Mouse (Mus musculus) inflammation-experienced regulatory T-cells, adult 6 months (primary cell): ENCODE measurements around the gene Mrgprg. TPM values are rescaled to one million over a fixed set of nuclear protein-coding genes. Genes with fewer than 3 reads are reported as not detected.

Source experiments
- polyA plus RNA-seq, 3 experiments: library from polyadenylated mRNA; unstranded; fragments of 100-300 nt; shearing (Covaris generic); gene quantifications; one replicate each; pipeline ENCODE4 v1.2.1; 2017

Mrgprg gene
- polyA plus RNA-seq, 3 experiments from 2014 or later = not detected

Other genes with a start within 250 kb of the Mrgprg start
- gene Nap1l4, start 217.9 kb downstream of the Mrgprg start, polyA plus RNA-seq = 100 to 1,000 TPM; 258 to 310 (median 262) TPM
- gene Cars, start 166.9 kb downstream of the Mrgprg start, polyA plus RNA-seq = 10 to 100 TPM; 29.9 to 40.2 (median 31.2) TPM
- 100 to 1,000 TPM in 2 of 3 experiments, 10 to 100 TPM in 1; 73.7 to 122 (median 117) TPM for gene Tnfrsf26, start 138.3 kb downstream of the Mrgprg start, polyA plus RNA-seq
- 10 to 100 TPM in 2 of 3 experiments, 1 to 10 TPM in 1; 6.9 to 21.9 (median 16.0) TPM for gene Tnfrsf22, start 117.3 kb downstream of the Mrgprg start, polyA plus RNA-seq
- 1 to 10 TPM; 3.3 to 5.0 (median 4.4) TPM for gene Tnfrsf23, start 81.1 kb downstream of the Mrgprg start, polyA plus RNA-seq
- 10 to 100 TPM; 19.0 to 34.0 (median 31.8) TPM for gene Osbpl5, start 10.0 kb downstream of the Mrgprg start, polyA plus RNA-seq
- 1 to 10 TPM; 3.9 to 6.4 (median 4.2) TPM for gene Mrgpre, start 17.5 kb upstream of the Mrgprg start, polyA plus RNA-seq
- 10 to 100 TPM; 15.0 to 20.2 (median 20.2) TPM for gene Nadsyn1, start 55.9 kb upstream of the Mrgprg start, polyA plus RNA-seq
- gene Dhcr7, start 56.2 kb upstream of the Mrgprg start, polyA plus RNA-seq = 10 to 100 TPM; 37.5 to 57.8 (median 41.0) TPM
- not detected for gene Gm498, start 99.8 kb upstream of the Mrgprg start, polyA plus RNA-seq
- gene Shank2, start 234.9 kb upstream of the Mrgprg start, polyA plus RNA-seq = not detected